Mouse (Mus musculus) stomach, embryonic 14.5 days (tissue): ENCODE data around the gene Uts2b. TPM values are rescaled to one million over a fixed set of nuclear protein-coding genes. Genes with fewer than 3 reads are reported as not detected.

Source experiments
- ATAC-seq: fragments of 200-750 bp; cut with Nextera tagmentation; 2 replicates; pipeline ENCODE4 v1.8.0; 2017; ENCODE audit warnings: low read depth, moderate TSS enrichment; ENCODE audit not compliant: insufficient number of reproducible peaks, insufficient read depth, low FRiP score
- H3K27ac ChIP-seq: fragments of 300-500 bp; sonication (generic); 2 replicates; pipeline ENCODE4 v1.5.1; 2014; ENCODE audit warnings: mild to moderate bottlenecking, low read length, moderate library complexity, mixed read lengths
- H3K27me3 ChIP-seq: fragments of 300-500 bp; sonication (generic); 2 replicates; pipeline ENCODE4 v1.6.1; 2014; ENCODE audit warnings: low read length, control low read depth, mixed read lengths; ENCODE audit not compliant: control insufficient read depth, insufficient read depth
- H3K36me3 ChIP-seq: fragments of 300-500 bp; sonication (generic); 2 replicates; pipeline ENCODE4 v1.6.1; 2014; ENCODE audit warnings: mild to moderate bottlenecking, control low read depth, low read length, moderate library complexity, mixed read lengths; ENCODE audit not compliant: control insufficient read depth, insufficient read depth
- H3K4me1 ChIP-seq: fragments of 300-500 bp; sonication (generic); 2 replicates; pipeline ENCODE4 v1.6.1; 2014; ENCODE audit warnings: low read length, control low read depth, mixed read lengths; ENCODE audit not compliant: control insufficient read depth, insufficient read depth
- H3K4me2 ChIP-seq: fragments of 300-500 bp; sonication (generic); replicated peaks from 2 replicates; pipeline ENCODE4 v1.6.1; 2014; ENCODE audit warnings: low read depth, low read length, control low read depth
- H3K4me3 ChIP-seq: fragments of 300-500 bp; sonication (generic); 2 replicates; pipeline ENCODE4 v1.5.1; 2014; ENCODE audit warnings: low read depth, low read length, control low read depth
- H3K9ac ChIP-seq: fragments of 300-500 bp; sonication (generic); replicated peaks from 2 replicates; pipeline ENCODE4 v1.6.1; 2014; ENCODE audit warnings: low read depth, mild to moderate bottlenecking, control low read depth, low read length, moderate library complexity, mixed read lengths
- H3K9me3 ChIP-seq: fragments of 300-500 bp; sonication (generic); 2 replicates; pipeline ENCODE4 v1.6.1; 2016; ENCODE audit warnings: low read depth, low read length, control low read depth; ENCODE audit not compliant: control insufficient read depth
- WGBS: fragments of 180-500 bp; shearing (Covaris S2); extraction: QIAGEN DNeasy Blood & Tissue Kit; methylation state at CpG from one replicate; pipeline ENCODE4 v1.1.7; 2014; 5-methylcytosine and 5-hydroxymethylcytosine counted together
- polyA plus RNA-seq: library from polyadenylated mRNA; unstranded; fragments of >200 nt; fragmentation: Nextera tagmentation; extraction: Ambion mirVana; gene quantifications from 2 replicates; pipeline ENCODE4 v1.2.1, GENCODE M21; 2014

Gene Uts2b
- not detected in 2 replicates for polyA plus RNA-seq

- Histone ChIP-seq H3K27ac (no peak within 1 kb of the TSS), H3K27me3 (no peaks in the 10 kb centered on the region), H3K36me3 (no peaks in the 10 kb centered on the region), H3K4me1 (no peaks in the 10 kb centered on the region), H3K4me2 (no peak within 1 kb of the TSS), H3K9me3 (no peaks in the 10 kb centered on the region), H3K4me3 (no peak within 1 kb of the TSS), H3K9ac (no peak within 1 kb of the TSS)
- WGBS: 47% methylated on average over 8 of the region's 8 CpGs
- ATAC-seq: no peak
Measured at GRCm38 (mm10) chr16:27370191-27370590, at the start of gene Uts2b. Uts2b (minus strand) TSS chr16:27370239.

- Histone ChIP-seq H3K36me3 (peaks cover 44% of the 10 kb centered on the region), H3K4me1 (no peaks in the 10 kb centered on the region), H3K9me3 (no peaks in the 10 kb centered on the region; the same call in 1 of the 2 replicates), H3K9ac (no peak overlapping the region), H3K27ac (no peak overlapping the region), H3K4me2 (no peak overlapping the region), H3K4me3 (no peak overlapping the region), H3K27me3 (no peaks in the 10 kb centered on the region)
- 93% methylated on average over 3 of the region's 3 CpGs for WGBS
- ATAC-seq: no peak
Measured at GRCm38 (mm10) chr16:27417632-27418031, 47.6 kb upstream of the Uts2b start.

GRCm38 (mm10) chr16:27416937-27417584 lies 47.0 kb upstream of the Uts2b start:
- H3K9ac ChIP-seq: no peak overlapping the region
- H3K27me3 ChIP-seq: no peaks in the 10 kb centered on the region
- no peak for ATAC-seq
- H3K4me3 ChIP-seq: no peak overlapping the region
- H3K4me2 ChIP-seq: no peak overlapping the region
- no peak overlapping the region for H3K27ac ChIP-seq
- peaks cover 38% of the 10 kb centered on the region for H3K36me3 ChIP-seq
- no peaks in the 10 kb centered on the region for H3K4me1 ChIP-seq
- no peaks in the 10 kb centered on the region for H3K9me3 ChIP-seq
- 94% methylated on average over 6 of the region's 6 CpGs for WGBS

- peaks cover 9% of the 10 kb centered on the region for H3K36me3 ChIP-seq
- ATAC-seq: no peak
- H3K27ac ChIP-seq: no peak overlapping the region
- no peak overlapping the region for H3K9ac ChIP-seq
- H3K9me3 ChIP-seq: no peaks in the 10 kb centered on the region
- no peak overlapping the region for H3K4me3 ChIP-seq
- no peaks in the 10 kb centered on the region for H3K27me3 ChIP-seq
- no peak overlapping the region for H3K4me2 ChIP-seq
- H3K4me1 ChIP-seq: no peaks in the 10 kb centered on the region
Measured at GRCm38 (mm10) chr16:27404107-27404506, 34.1 kb upstream of the Uts2b start.

GRCm38 (mm10) chr16:27401579-27401978 lies 31.5 kb upstream of the Uts2b start:
- H3K4me3 ChIP-seq: no peak overlapping the region
- ATAC-seq: no peak
- WGBS: 87% methylated on average over 2 of the region's 2 CpGs
- H3K9me3 ChIP-seq: no peaks in the 10 kb centered on the region
- H3K4me1 ChIP-seq: 0 out of 2 replicates have a peak, but pooled peaks cover 2% of the 10 kb centered on the region
- no peak overlapping the region for H3K27ac ChIP-seq
- no peaks in the 10 kb centered on the region for H3K27me3 ChIP-seq
- peaks cover 8% of the 10 kb centered on the region for H3K36me3 ChIP-seq
- no peak overlapping the region for H3K4me2 ChIP-seq
- no peak overlapping the region for H3K9ac ChIP-seq

- Histone ChIP-seq H3K36me3 (no peaks in the 10 kb centered on the region), H3K9me3 (0 out of 2 replicates have a peak, but pooled peaks cover 3% of the 10 kb centered on the region), H3K4me1 (0 out of 2 replicates have a peak, but pooled peaks cover 2% of the 10 kb centered on the region), H3K4me2 (no peak overlapping the region), H3K27me3 (no peaks in the 10 kb centered on the region), H3K9ac (no peak overlapping the region), H3K27ac (no peak overlapping the region), H3K4me3 (no peak overlapping the region)
- no peak for ATAC-seq
- WGBS: 86% methylated on average over 6 of the region's 6 CpGs
Measured at GRCm38 (mm10) chr16:27399719-27400253, 29.7 kb upstream of the Uts2b start.

- Histone ChIP-seq H3K27ac (no peak overlapping the region), H3K4me3 (no peak overlapping the region), H3K36me3 (no peaks in the 10 kb centered on the region), H3K27me3 (no peaks in the 10 kb centered on the region), H3K4me1 (0 out of 2 replicates have a peak, but pooled peaks cover 2% of the 10 kb centered on the region), H3K4me2 (no peak overlapping the region), H3K9ac (no peak overlapping the region), H3K9me3 (0 out of 2 replicates have a peak, but pooled peaks cover 3% of the 10 kb centered on the region)
- WGBS: 95% methylated on average over 3 of the region's 3 CpGs
- ATAC-seq: no peak
Measured at GRCm38 (mm10) chr16:27399026-27399718, 29.1 kb upstream of the Uts2b start.

- no peak for ATAC-seq
- WGBS: 84% methylated on average over 1 of the region's 1 CpGs
- 0 out of 2 replicates have a peak, but pooled peaks cover 3% of the 10 kb centered on the region for H3K9me3 ChIP-seq
Measured at GRCm38 (mm10) chr16:27396951-27397350, 26.9 kb upstream of the Uts2b start.

More at GRCm38 (mm10) chr16:27396951-27397350, 26.9 kb upstream of the Uts2b start:
- Histone ChIP-seq H3K4me1 (0 out of 2 replicates have a peak, but pooled peaks cover 2% of the 10 kb centered on the region), H3K27me3 (no peaks in the 10 kb centered on the region), H3K27ac (no peak overlapping the region), H3K4me3 (no peak overlapping the region), H3K4me2 (no peak overlapping the region), H3K9ac (no peak overlapping the region), H3K36me3 (no peaks in the 10 kb centered on the region)
